Mouse (Mus musculus) hindlimb bud, embryonic 11.5 days (tissue): ENCODE data around the gene Hoga1.

Experiments
- DNase-seq: peaks from one replicate; pipeline ENCODE4 v3.0.0-alpha.2; 2012; ENCODE audit warnings: low read depth, low spot score; ENCODE audit errors: extremely low spot score

Gene Hoga1

DNA sequence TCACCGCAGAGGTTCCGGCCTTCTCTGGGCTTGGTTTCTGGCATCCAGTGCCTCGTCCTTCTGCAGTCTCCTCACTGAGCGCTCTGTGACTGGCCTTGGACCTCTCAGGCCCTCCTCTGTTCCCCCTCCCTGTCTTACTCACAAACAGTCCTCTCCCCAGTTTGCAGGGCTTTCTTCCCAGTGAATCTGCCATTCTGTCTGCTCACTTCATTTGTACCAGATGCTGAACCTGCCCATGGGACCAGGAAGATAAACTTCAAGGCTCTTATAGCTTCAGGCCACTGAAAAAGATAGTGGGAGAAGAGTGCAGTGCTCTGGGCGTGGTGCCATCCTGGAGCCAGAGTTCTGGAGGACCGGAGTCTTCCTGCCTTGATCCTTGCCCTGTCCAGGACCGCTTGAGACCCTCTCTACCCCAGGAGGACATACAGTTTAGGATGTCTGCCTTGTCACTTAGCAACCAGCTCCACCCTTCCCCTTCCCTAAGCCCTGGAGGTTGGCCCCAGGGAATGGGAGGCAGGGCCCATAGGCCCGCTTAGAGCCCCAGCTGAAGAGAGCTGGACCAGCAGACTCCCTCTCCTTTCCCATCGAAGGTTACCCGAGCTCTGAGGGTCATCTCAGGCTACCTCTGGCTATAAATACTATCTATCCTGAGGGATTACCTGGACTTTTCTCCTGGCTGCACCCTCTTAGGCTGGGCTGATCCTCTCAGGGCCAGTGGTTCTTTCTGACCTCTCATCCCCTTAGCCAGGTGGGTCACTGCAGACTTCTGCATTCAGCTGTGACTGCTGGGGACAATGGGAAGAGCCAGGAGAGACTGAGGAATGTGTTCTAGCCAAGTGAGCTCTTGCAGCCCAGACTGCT, 23.5 kb upstream of the Hoga1 start:
- DNase-seq: no peak

DNA sequence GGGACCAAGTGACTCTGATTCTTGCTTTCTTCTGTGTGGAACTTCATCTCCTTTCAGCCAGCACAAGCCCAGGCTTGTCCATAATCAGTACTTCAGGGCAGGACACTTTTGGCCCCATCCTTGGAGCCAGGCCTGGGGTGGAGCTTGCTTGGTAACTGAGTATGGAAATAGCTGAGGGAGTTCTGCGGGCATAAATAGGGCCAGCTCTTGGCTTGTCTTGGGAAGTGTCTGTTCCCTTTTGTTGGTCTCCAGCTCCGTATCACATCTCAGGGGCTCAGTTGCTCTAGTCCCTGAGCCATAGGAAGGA, 22.9 kb upstream of the Hoga1 start:
- DNase-seq: no peak

DNA sequence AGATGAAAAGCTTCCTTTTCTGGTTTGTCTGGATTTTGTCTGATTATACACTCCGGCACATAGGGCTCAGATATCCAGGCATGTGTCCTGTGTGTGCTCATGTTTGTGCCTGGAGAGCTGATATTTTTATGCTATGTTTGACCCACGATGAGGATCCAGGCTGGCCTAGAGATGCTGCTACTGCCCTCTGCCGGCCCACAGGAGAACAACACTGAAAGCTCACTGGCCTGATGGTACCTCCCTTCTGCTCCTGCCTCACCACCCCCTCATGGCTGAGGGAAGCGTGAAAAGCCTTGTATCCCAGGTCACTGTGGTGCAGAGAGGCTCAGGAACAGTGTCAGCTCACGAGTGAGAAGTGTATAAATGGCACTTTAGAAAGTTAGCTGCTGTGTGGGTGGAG, 19.3 kb upstream of the Hoga1 start:
- peak; percentile 44 for DNase-seq

DNA sequence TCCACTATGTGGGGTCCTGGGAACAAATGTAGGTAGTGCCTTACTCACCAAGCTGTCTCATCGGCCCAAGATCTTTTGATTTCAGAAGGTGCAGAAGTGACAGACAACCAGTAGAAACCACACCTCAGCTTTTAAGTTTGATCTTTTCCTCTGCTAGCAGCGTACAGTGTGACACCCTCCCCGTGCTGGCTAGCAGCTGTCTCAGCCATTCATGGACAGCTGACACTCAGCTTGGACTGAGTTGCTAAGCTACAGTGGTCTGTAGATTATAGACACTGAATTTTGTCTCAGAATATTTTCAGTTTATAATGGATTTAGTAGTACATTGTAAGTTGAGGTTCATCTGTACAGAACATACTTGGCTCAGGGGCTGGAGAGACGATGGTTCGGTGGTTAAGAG, 14.3 kb upstream of the Hoga1 start:
- no peak for DNase-seq

DNA sequence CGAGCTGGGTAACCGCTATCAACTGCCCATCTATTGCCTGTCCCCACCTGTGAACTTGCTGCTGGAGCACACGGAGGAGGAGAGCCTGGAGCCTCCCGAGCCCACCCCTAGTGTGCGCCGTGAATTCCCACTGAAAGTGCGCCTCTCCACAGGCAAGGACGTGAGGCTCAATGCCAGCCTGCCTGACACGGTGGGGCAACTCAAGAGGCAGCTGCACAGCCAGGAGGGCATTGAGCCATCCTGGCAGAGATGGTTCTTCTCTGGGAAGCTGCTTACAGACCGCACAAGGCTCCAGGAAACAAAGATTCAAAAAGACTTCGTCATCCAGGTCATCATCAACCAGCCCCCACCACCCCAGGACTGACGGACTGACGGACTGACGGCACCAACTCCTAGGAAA, 11.8 kb upstream of the Hoga1 start:
- no peak for DNase-seq

DNA sequence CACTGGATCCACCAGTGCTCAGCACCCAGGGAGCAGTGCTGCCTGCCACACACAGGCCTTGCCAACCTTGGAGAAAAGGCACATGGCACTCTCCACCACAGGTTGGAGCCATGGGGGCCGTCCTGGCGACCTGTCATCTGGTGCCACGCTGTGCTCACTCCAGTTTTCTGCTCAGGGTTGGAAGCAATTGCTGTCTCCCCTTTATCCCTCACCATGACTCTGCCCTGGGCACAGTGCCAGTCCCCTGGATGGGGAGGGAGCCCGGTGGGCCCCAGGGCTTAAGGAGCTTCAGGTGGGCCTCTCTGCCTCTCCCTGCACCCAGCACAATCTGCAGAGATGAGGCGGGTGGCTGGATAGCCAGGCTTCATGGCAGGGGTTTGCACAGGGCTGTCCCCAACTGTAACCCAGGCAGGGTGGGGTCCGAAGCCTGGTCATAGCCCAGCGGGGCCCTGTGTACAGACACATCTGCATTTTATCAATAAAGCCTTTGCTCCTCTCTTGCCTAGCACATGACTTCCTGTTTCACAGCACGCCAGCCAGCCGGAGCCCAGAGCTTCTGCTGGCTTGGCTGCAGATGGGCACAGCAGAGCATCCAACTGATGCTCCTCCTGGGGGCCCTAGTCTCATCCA, 11.1 kb upstream of the Hoga1 start:
- no peak for DNase-seq

DNA sequence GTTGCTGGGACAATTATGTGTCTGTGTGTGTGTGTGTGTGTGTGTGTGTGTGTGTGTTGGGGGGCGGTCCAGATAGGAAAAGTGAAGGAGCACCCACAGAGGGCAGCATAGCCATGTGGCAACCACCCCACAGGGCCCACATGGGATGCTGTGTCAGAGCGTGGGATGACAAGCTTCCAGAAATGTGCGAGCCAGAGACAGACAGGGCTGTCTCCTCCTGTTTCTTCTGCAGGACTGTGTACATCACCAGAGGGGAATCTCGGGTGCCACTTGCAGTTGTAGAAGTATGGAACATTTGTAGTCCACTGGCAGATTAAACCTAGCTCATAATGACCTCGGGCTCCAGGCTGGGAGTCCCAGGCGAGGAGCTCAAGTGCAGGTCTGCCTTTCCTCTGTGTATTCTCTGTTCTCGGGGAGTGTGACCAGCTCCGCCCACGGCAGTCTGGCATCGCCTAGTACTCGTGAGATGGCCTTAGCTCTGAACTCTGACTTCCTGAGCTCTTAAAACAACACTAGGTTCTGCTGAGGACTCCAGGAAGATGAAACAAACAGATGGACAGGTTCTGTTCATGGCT, 10.4 kb upstream of the Hoga1 start:
- no peak for DNase-seq

DNA sequence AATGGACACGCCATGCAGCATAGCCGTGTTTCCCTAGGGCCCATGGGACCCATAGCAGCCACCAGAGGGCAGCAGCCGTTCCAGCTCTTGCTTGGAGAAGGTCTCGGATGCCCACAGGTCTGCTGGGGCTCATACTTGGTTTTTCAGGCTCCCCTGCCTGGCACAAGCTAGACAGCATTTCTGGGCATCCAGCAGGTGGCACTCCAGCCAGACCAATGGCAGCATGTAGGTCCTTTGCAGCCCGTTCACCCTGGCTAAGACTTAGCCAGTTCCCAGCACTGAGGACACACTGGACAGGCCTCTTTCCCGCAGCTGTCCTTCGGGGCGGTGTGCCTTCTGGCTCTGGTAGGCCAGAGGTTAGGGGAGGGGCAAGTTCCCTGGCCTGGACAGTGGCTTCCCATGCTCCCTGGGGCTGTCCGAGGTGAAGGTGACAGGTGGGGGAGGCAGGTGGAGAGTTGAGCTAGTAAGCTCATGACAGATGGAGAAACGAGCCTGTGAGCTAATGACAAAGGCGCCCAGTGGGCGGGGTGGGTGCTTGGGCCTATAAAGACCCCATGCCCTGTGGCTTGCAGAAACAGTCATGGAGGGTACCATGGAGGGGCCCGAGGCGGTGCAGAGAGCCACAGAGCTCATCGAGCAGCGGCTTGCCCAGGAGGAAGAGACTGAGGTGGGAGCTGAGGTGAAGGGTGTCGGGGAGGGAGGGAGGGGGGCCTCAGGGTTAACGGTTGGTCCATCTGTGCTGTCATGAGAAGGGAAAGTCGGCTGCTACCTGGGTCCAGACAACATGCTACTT, 9.8 kb upstream of the Hoga1 start, which contains the start of gene Ankrd2:
Gene Ankrd2 (plus strand): TSS at position 545 of the 793 bp plus-strand sequence.
- peak; percentile 28 for DNase-seq

DNA sequence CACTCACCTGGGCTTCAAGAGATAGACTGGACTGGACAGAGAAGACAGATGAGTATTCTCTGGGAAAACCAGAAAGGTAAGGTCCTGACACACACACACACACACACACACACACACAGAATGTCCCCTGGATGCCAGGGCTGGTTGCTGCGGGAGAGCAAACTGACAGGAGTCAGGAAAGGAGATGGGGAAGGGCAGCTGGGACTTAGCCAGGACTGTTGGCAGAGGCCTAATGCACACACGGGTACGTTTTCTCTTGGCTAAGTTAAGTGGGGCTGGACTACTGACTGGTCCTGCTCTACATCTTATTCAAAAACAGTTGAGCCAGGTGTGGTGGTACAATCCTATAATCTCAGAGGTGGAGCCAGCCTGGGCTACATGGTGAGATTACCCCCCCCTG, 9.1 kb upstream of the Hoga1 start:
- DNase-seq: no peak

DNA sequence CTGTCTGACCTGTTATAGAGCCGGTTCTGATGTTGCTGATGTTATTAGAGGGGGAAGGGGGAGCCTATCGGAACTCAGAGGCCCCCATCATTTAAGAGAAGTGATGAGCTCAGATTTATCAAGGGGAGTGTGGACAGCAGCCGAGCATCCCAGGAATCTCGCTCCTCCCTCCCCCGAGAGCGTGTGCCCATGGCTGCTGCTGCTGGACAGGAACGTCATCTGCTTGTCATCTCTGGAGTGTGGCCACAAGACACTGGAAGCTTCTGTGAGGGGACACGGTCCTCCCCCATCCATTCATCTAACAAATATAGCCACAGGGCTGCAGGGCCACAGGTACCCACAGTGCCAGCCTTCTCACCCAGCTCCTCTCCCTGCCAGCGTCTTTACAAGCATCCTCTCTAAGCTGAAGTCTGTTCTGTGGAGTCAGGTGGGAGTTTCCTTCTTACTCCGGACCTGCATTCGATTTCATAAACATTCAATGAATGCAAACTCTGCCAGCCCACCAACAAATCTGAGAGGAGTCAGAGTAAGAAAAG, 8.2 kb upstream of the Hoga1 start:
- DNase-seq: no peak

DNA sequence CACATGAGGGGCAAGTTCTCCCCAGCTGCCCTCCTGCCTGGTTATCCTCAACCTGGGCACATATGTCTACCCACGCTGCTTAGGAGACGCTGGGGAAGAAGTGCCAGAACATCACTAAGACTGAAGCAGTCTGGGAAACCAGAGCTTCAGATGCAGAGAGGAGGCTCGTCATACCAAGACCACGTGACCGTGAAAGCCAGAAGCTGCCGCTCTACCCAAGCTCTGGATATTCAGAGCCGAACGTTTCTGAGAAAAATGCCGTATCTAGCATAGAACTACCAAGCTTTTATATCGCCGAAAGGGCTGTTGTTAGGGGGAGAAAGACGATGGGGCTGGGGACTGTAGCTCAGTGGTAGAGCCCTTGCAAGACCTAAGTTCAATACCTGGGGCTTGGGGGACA, 7.1 kb upstream of the Hoga1 start:
- no peak for DNase-seq

DNA sequence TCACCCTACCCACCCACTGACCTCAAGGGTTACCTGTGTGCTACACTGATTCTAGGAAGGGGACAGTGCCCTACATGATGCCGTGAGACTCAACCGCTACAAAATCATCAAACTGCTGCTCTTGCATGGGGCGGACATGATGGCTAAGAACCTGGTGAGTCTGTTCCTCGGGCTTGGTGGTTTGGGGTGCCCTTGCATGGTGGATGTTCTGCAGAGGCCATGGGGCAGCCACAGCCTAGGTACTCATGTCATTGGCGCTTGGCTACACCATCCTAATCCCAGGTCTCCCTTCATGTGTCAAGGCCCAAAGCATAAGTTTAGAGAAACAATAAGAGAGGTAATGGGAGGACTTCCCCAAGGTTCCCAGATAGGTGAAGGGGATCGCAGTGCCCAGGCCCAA, 1.4 kb upstream of the Hoga1 start:
- no peak for DNase-seq

DNA sequence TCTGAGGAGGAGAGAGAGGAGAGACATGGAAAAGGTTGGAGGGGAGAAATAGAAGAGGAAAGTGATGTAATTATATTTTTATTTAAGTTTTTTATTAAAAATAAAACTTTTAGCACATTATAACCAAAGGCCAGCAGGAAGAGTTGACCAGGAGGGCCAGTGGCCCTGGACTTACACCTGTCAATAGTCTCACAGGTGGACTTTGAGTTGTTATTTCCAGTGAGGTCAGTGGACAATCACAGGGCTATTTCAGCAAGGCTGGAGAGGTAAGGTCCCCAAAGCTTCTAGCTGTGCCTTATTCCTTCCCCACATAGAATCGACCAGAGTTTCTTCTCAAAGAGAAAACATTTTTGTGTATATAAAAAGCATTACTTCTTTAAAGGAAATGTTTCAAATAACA, 4.8 kb downstream of the Hoga1 start:
- DNase-seq: no peak

DNA sequence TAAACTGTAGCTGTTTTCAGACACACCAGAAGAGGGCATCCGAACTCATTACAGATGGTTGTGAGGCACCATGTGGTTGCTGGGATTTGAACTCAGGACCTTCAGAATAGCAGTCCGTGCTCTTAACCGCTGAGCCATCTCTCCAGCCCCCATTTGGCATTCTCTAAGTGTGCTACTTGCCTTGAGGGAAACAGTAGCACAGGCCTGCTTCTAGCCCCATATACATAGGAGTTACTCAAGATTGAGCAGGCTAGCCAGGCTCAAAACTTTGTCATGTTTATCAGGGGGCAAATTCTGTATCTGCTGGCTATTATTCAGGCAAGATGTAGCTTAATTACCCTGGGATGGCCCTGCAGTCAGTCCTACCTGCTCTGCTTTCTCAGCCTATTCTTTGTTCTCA, 5.9 kb downstream of the Hoga1 start:
- DNase-seq: no peak

DNA sequence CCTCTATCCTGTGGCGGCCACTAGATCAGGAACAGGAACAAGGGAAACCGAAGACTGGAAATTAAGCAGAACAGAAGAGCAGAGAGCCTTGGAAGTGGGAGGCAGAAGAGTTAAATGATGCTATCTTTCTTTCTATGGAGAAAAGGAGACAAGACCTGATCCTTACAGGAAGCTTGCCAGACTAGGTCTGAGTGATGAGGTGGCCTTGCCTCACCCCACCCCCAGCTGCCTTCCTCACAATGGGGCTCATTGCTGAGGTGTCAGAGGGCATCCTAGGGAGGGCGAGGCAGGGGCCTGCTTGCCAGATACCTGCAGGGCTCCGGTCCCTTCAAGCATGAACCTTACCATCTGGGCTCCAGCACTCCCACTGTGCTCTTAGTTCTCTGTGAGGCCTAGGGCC, 6.5 kb downstream of the Hoga1 start, which contains the start of gene 4933411K16Rik:
Gene 4933411K16Rik (plus strand): TSS at position 301 of the 400 bp plus-strand sequence.
- DNase-seq: no peak

DNA sequence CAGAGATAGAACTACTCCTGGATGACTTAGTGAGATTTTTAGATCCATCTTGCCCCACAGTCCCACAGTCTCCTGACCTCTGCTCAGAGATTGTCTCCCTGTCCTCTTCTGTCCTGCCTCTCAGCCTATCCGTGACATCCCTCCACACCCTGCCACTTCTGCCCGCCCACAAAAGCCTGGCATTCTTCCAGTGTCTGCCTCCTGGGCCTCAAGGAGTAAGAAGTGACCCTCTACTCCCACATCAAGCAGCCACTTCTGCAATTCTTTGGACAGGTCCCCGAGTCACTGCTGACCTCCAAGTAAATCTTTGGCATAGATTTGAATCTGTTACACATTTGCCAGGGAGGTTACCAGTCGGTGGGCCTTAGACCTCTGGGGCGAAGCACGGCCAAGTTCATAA, 8.8 kb downstream of the Hoga1 start:
- no peak for DNase-seq

DNA sequence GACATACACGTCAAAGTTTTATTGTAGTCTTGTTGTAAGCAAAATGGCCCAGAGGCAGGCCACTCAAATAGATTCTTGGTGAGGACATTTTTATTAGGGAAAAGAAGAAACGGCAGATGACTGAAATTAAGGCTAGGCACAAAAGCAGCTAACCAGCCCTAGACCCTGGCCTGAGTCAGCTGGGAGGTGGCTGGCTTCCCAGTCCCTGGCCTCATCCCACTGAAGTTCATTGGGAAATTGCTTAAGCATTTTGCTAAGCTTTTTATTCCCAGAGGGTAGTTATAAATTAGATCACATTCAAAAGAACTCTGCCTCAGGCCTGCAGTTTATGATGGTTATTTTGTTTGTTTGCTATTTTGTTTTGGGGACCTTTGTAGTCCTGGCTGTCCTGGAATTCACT, 10.5 kb downstream of the Hoga1 start:
- DNase-seq: no peak

DNA sequence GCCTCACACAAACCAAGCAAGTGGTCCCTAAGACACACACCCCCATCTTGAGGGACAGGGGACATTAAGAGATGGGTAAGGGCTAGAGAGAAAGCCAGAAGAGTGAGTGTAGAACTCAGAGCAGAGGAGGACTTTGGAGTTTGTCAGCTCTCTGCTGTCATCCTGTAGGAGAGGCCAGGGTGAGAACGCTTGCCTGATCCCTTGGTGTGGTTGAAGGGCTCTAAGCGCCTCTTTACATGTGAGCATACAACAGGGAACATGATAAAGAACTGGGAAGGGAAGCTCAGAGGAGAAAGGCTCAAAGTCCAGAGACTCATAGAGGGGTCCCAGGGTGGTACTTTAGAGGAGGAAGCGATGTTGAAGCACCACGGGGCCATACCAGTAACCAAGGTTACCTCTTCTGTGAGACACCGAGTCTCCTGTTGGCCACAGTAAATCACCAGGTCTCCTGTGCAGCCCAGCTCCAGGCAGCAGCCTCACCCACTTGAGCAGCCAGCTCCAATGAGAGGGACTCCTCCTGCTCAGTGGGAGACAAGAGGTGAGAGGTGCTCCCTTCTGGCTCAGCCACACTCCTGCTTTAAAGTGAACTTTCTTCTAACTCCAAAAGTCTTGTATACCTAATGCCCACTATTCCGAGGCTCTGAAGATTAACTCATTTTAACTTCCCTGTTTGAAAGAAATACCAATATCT, 11.5 kb downstream of the Hoga1 start:
- DNase-seq: no peak

DNA sequence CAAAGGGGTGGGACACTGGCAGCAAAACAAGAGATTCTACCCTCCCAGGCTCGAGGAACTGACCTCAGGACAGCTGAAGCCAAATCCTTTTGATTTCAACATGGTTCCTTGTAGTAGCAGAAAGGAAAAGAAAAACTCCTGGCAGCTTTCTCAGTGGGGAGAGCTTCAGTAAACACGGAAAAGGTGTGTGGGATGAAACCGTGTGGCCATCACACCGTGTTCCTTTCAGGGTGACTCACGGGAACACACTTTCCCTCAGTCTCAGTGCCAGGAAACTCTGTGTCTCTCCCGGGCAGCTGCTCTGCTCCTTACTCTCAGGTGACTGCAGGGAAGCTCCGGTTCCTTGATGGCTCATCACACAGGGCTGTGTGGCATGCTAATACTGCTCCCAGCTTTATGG, 13.0 kb downstream of the Hoga1 start:
- DNase-seq: no peak

DNA sequence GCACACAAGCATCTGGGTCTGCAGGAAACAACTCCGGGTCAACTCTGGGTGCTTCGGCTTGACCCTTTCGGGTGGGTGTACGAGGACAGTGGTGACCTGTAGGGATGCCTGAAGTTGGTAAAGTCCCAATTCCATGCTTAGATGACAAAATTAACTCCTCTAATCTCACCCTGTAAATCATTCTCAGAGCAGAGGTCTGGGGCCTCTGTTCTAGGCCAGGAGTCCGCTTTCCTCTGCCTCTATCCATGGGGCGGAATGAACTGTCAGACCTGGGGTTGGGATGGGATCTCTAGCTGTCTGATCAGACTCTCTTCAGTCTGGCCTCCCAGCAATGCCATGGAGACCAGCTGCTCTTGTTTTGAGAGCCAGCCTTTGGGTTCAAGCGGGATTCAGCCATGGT, 16.0 kb downstream of the Hoga1 start:
- no peak for DNase-seq
